Comparison of ENCODE assay signal across 12 mouse cellular contexts in genomic region chr6:83371350-83371749, GRCm38 (mm10).
DNase-seq lines count a peak whose midpoint lies in the region; ATAC-seq lines count a peak whose summit lies in the region.
"Had no signal": no experiment of that assay in that cellular context is flagged by ENCODE, and none has a peak within 500 bp of the region (broad histone marks: within the 10 kb centered on the region; RNA-seq: fewer than 3 reads in every experiment).

No protein-coding gene starts in this region.

- DNase-seq in frontal cortex, postnatal 10 days (ENCODE audit: low spot score in 2 of 2): no peak
- DNase-seq in right cerebral cortex, adult 18-20 months: peak; percentile 62
- DNase-seq in right cerebral cortex, postnatal 10 days (ENCODE audit: low spot score in 2 of 2): no peak
- DNase-seq in brain, adult 2 months (ENCODE audit: low read depth, low spot score): peak; percentile 82
- DNase-seq in thymus, postnatal 36 days: no peak
- DNase-seq: adrenal gland, adult 2 months; adrenal gland, postnatal 10 days; adrenal gland, postnatal 25 days; forebrain, postnatal 0 days had no signal

- ATAC-seq in frontal cortex, adult (ENCODE audit: low TSS enrichment): peak; percentile 33; the same call in 1 of the 2 replicates
- ATAC-seq: forebrain, embryonic 13.5 days; forebrain, embryonic 15.5 days; forebrain, postnatal 0 days had no signal

Comparison
In these comparisons a context has a peak if more than half of its experiments do, and no peak if none do; other contexts are left out.
1. DNase-seq: peak in right cerebral cortex, adult 18-20 months (single experiment) and brain, adult 2 months (single experiment); none in frontal cortex, postnatal 10 days (0 of 2), right cerebral cortex, postnatal 10 days (0 of 2) and thymus, postnatal 36 days (0 of 2).